Mouse (Mus musculus) stomach, postnatal 0 days (tissue): ENCODE results near the gene Gskip.

Source experiments
- CTCF ChIP-seq: IDR thresholded peaks from 2 replicates; pipeline ENCODE4 v1.5.1; 2016; ENCODE audit warnings: antibody characterized with exemption, low read depth, mild to moderate bottlenecking, moderate library complexity
- EP300 ChIP-seq: optimal IDR thresholded peaks from 2 replicates; pipeline ENCODE3; 2016; ENCODE audit warnings: antibody characterized with exemption

DNA sequence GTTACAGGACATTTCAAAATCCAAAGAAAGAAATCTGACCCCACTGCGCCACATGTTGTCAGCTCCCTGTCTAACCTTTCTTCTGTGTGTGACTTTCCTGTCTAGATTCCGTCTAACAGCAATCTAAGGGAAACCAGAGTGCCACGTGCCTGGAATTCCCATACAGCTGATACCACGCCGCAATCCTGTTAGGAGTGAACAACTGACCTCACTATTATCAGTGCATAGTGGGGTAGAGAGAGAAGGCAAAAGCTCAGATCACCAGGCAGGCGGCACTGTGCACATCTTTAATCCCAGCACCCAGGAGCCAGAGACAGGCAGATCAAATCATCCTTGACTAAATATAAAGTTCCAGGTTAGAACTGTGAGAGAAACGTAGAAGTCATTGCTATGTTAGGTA lies 28.8 kb upstream of the Gskip start:
- TF ChIP-seq CTCF, result no peak
- no peak for TF ChIP-seq EP300
